Mouse (Mus musculus): ENCODE results near the gene Homer1. TPM values are rescaled to one million over a fixed set of nuclear protein-coding genes. Genes with fewer than 3 reads are reported as not detected.
A peak's percentile ranks its signal among the peaks of the same experiment; 100 is the strongest.

Homer1 gene
- polyA plus RNA-seq, 2 experiments from 2014 or later = 3.0 to 5.6 TPM

- ATAC-seq = peak; percentile 68
These were observed 41.3 kb downstream of the Homer1 start for GRCm38 (mm10) chr13:93340555-93341278.

- no peak for ATAC-seq
These were observed 43.2 kb downstream of the Homer1 start for GRCm38 (mm10) chr13:93342641-93343040.

- no peak for ATAC-seq
These were observed 45.0 kb downstream of the Homer1 start for GRCm38 (mm10) chr13:93344395-93344794.

GRCm38 (mm10) chr13:93345854-93346253, 46.4 kb downstream of the Homer1 start:
- no peak for ATAC-seq

- ATAC-seq = no peak
These were observed 52.6 kb downstream of the Homer1 start for GRCm38 (mm10) chr13:93352030-93352429.

- peak; percentile 79 for ATAC-seq
These were observed 55.2 kb downstream of the Homer1 start for GRCm38 (mm10) chr13:93354420-93355278.

GRCm38 (mm10) chr13:93355279-93355587, 55.8 kb downstream of the Homer1 start:
- ATAC-seq = peak; percentile 76

GRCm38 (mm10) chr13:93358522-93358921, 59.1 kb downstream of the Homer1 start:
- ATAC-seq = no peak

GRCm38 (mm10) chr13:93367555-93367954, 68.1 kb downstream of the Homer1 start:
- no peak for ATAC-seq

- ATAC-seq = no peak
These were observed 69.6 kb downstream of the Homer1 start for GRCm38 (mm10) chr13:93368812-93369584.

- ATAC-seq = no peak
These were observed 75.0 kb downstream of the Homer1 start for GRCm38 (mm10) chr13:93374457-93374856.

- ATAC-seq = no peak
These were observed 79.1 kb downstream of the Homer1 start for GRCm38 (mm10) chr13:93378493-93378892.

GRCm38 (mm10) chr13:93380399-93381063, 81.1 kb downstream of the Homer1 start:
- ATAC-seq = no peak

- no peak for ATAC-seq
These were observed 81.9 kb downstream of the Homer1 start for GRCm38 (mm10) chr13:93381301-93381700.

GRCm38 (mm10) chr13:93383092-93383491, 83.7 kb downstream of the Homer1 start:
- ATAC-seq = no peak

GRCm38 (mm10) chr13:93383620-93384019, 84.2 kb downstream of the Homer1 start:
- no peak for ATAC-seq

- ATAC-seq = no peak
These were observed 85.0 kb downstream of the Homer1 start for GRCm38 (mm10) chr13:93384481-93384880.

- ATAC-seq = no peak
These were observed 85.7 kb downstream of the Homer1 start for GRCm38 (mm10) chr13:93385147-93385546.

GRCm38 (mm10) chr13:93387440-93387839, 88.0 kb downstream of the Homer1 start:
- no peak for ATAC-seq

GRCm38 (mm10) chr13:93388594-93389241, 89.3 kb downstream of the Homer1 start:
- no peak for ATAC-seq

- no peak for ATAC-seq
These were observed 89.8 kb downstream of the Homer1 start for GRCm38 (mm10) chr13:93389242-93389625.

GRCm38 (mm10) chr13:93399710-93400216, 100.3 kb downstream of the Homer1 start:
- ATAC-seq = no peak
